Mouse (Mus musculus): Measurements from ENCODE around the gene Gm5624. TPM values are rescaled to one million over a fixed set of nuclear protein-coding genes. Genes with fewer than 3 reads are reported as not detected.

Gene Gm5624
- total and polyA plus RNA-seq, 3 experiments, result 10.6 to 28.5 (median 17.6) TPM

Other genes with a start within 250 kb of the Gm5624 start
- gene Gm3371, start 217.2 kb downstream of the Gm5624 start, total RNA-seq (2012; rRNA removed), result not detected in 2 replicates
- 0.34 TPM in 1 of 2 replicates, not detected in the other for gene Gm3371, start 217.2 kb downstream of the Gm5624 start, total RNA-seq (2014; rRNA removed)
- gene Gm3371, start 217.2 kb downstream of the Gm5624 start, polyA plus RNA-seq (2012; ENCODE audit: insufficient read length, low read depth), result not detected in 2 replicates
- not detected in 2 replicates for gene Gm8232, start 194.3 kb downstream of the Gm5624 start, total RNA-seq (2012; rRNA removed)
- not detected in 2 replicates for gene Gm8232, start 194.3 kb downstream of the Gm5624 start, total RNA-seq (2014; rRNA removed)
- gene Gm8232, start 194.3 kb downstream of the Gm5624 start, polyA plus RNA-seq (2012; ENCODE audit: insufficient read length, low read depth), result not detected in 2 replicates
- not detected in 2 replicates for gene BC061237, start 135.5 kb downstream of the Gm5624 start, total RNA-seq (2012; rRNA removed)
- gene BC061237, start 135.5 kb downstream of the Gm5624 start, total RNA-seq (2014; rRNA removed), result not detected in 2 replicates
- not detected in 2 replicates for gene BC061237, start 135.5 kb downstream of the Gm5624 start, polyA plus RNA-seq (2012; ENCODE audit: insufficient read length, low read depth)
- gene Gm17093, start 109.7 kb downstream of the Gm5624 start, total RNA-seq (2012; rRNA removed), result not detected in 2 replicates
- gene Gm17093, start 109.7 kb downstream of the Gm5624 start, total RNA-seq (2014; rRNA removed), result not detected in 2 replicates
- not detected in 2 replicates for gene Gm17093, start 109.7 kb downstream of the Gm5624 start, polyA plus RNA-seq (2012; ENCODE audit: insufficient read length, low read depth)
- gene Gm8247, start 44.8 kb downstream of the Gm5624 start, total RNA-seq (2012; rRNA removed), result not detected in 2 replicates
- gene Gm8247, start 44.8 kb downstream of the Gm5624 start, total RNA-seq (2014; rRNA removed), result not detected in 2 replicates
- gene Gm8247, start 44.8 kb downstream of the Gm5624 start, polyA plus RNA-seq (2012; ENCODE audit: insufficient read length, low read depth), result not detected in 2 replicates
- gene Gm8257, start 78.5 kb upstream of the Gm5624 start, total RNA-seq (2012; rRNA removed), result not detected in 2 replicates
- not detected in 2 replicates for gene Gm8257, start 78.5 kb upstream of the Gm5624 start, total RNA-seq (2014; rRNA removed)
- 1.1 and 2.8 TPM in 2 replicates for gene Gm8257, start 78.5 kb upstream of the Gm5624 start, polyA plus RNA-seq (2012; ENCODE audit: insufficient read length, low read depth)
- 0.13 TPM in 1 of 2 replicates, not detected in the other for gene Gm8267, start 122.4 kb upstream of the Gm5624 start, total RNA-seq (2012; rRNA removed)
- gene Gm8267, start 122.4 kb upstream of the Gm5624 start, total RNA-seq (2014; rRNA removed), result not detected in 2 replicates
- gene Gm8267, start 122.4 kb upstream of the Gm5624 start, polyA plus RNA-seq (2012; ENCODE audit: insufficient read length, low read depth), result not detected in 2 replicates
- not detected in 2 replicates for gene Ptgdr, start 231.4 kb upstream of the Gm5624 start, total RNA-seq (2012; rRNA removed)
- gene Ptgdr, start 231.4 kb upstream of the Gm5624 start, total RNA-seq (2014; rRNA removed), result not detected in 2 replicates
- not detected in 2 replicates for gene Ptgdr, start 231.4 kb upstream of the Gm5624 start, polyA plus RNA-seq (2012; ENCODE audit: insufficient read length, low read depth)